Mouse (Mus musculus) liver (tissue): ENCODE data around the gene Pdzrn4.

Experiments used
- DNase-seq: peaks from one replicate; pipeline ENCODE4 v3.0.0-alpha.2; 2020; ENCODE audit warnings: mixed read lengths

Gene Pdzrn4

DNA sequence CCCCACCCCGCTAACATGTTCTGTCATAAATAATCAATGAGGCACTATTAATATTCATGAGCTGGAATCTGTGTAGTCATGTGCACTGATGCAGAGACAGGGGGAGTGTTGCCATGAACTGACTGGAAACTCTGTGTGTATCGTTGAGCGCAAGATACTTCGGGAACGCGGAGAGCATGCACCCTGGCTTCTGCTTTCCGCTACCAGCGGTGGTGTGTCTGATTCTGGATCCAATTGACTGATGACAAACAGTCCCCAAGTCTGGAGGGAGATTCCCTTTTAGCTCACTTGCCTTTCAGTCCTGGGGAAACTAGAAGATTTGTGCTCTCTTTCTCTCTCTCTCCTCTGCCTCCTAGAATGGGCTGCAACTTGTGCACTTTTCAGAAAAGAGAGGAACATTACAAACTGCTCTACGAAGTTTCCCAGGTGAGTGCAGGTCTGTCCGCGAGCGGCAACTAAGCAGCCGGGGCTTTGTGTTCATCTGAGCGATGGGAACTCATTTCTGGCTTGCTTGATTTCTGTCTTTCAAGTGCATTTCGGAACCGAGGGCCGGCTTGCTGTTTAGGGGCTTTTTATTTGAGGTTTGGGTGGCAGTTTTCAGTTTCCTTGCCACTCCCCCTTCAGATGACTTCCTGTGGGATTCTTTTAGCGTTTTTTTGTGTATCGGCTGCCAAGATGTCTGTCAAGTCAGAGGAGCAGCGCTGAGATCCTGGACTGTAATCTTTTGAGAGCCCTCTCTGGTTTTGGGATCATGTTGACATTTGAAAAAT, 200.5 kb downstream of the Pdzrn4 start:
- no peak for DNase-seq

- no peak for DNase-seq
Observed at GRCm38 (mm10) chr15:92598380-92599295, 202.0 kb downstream of the Pdzrn4 start.

GRCm38 (mm10) chr15:92599381-92599780, 202.7 kb downstream of the Pdzrn4 start:
- DNase-seq: no peak

GRCm38 (mm10) chr15:92610866-92611265, 214.2 kb downstream of the Pdzrn4 start:
- no peak for DNase-seq

DNA sequence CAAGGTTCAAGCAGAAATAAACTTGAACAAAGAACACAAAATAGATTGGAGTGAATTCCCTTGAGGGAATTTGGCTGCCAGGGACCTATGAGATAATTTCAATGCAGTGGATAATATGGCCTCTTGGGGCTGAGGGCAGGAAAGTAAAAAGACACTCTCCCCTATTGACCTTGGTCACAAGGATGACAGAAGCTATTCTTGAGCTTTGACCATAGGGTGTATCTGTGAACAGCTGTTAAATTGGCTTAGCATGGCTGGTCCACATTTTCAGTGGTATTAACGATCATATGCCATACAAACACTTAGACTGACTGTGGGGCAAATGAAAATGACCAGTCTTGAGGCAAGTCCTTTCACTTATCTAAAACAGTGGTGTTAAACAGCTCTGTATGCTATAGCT, 215.7 kb downstream of the Pdzrn4 start:
- no peak for DNase-seq

GRCm38 (mm10) chr15:92613228-92613627, 216.5 kb downstream of the Pdzrn4 start:
- DNase-seq: no peak

DNA sequence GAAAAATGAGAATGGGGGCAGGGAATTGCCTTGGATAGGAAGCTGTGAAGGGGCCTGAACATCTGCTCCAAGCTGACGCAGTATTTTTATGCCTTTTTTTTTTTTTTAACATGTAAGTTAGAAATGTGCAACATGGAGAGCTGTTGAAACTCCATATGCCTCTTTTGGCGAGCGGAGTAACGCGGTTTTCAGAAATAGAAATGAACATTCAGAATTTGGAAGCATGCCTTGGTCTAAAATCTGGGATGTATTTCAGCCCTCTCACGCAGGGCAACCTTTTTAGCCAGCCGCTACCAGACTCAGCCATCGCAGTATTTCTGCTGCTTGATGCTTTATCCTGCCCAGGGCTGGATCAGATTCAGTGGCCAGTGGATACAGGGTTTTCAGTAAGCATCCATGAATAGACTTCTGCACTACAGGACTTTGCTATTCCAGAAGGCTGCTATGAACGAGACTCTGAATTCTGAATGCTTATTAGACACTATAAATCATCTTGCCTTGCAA, 225.1 kb downstream of the Pdzrn4 start:
- no peak for DNase-seq

GRCm38 (mm10) chr15:92622323-92622722, 225.6 kb downstream of the Pdzrn4 start:
- DNase-seq: no peak

DNA sequence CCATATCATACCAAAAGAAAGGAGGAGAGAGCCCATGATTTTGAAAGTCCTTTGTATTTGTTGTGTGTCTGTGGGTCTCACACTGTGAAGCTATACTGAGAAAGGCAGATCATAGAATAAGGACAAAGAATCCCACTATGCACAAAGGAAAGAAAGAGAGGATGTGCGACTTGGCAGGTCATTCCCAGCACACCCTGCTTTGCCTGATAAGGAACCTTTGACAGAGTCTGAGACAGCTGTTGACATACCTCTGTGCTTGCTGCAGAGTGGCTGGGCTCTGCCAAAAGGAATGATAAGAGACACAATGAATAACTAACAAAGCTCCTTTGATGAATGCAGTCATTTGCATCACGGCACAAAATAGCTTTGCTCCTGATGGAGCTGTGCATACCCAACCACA, 232.5 kb downstream of the Pdzrn4 start:
- no peak for DNase-seq

DNA sequence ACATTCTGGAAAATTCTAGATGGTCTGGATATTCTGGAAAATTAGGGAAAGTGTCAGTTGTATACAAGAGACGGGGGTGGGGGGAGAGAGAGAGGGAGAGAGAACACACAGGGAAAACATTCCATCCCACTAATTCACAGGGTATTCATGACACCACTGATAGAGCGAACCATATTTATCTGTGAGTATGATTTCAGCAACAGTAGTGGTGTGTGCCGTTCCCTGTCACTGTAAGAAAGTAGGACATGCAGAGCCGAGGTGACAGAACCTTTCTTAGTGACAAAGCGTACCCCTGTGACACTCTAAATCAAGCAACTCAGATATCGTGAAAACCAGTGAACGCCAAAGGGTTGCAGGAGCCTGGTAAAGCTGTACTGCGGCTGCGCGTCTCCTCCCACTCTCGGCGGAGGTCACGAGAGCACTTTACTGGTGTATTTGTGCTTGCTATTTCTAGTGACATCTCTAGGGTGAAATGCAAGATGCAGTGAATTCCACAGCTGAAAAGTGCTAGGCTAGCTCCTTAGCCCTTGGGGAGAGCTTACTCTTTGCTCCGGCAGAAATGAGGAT, 237.4 kb downstream of the Pdzrn4 start:
- DNase-seq: no peak

DNA sequence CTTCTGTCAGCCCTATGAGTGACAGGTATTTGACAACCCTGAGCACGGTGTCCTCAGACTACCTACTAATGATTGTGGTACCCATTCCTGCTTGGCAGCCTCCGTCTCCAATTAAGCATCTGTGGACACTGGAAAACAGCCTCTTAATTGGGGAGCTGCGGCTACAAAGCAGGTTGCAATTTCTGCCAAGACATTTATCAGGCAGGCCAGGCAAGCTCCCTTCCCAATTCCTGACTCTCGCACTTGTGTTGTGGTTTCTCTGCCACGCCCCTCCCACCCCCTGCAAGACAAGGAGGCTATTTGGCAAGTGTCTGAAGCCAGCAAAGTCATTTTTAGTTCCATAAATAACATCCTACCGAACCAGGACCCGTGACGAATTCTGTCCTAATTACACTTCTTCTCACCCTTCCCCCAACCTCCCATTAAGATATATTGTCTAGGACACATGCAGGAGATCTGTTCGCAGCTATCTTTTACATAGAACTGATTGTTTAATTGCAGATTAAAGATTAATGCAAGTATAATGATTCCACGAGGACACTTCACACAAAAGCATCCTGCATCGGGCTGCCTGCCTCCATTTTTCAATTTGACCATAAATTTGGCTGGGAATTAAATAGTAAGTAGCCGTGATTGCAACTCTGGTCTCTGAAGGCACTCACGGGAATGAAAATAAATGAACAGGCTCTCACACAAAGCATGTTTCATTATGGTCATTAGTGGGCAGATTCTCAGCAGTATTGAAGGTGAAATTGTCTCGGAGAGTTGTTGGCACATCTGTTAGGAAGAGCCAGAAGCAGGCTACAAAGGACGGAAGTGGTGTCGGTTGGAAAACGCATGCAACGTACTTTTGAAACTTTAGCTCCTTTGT, 243.8 kb downstream of the Pdzrn4 start:
- DNase-seq: no peak

GRCm38 (mm10) chr15:92671279-92672051, 274.8 kb downstream of the Pdzrn4 start:
- no peak for DNase-seq

- DNase-seq: no peak
Observed at GRCm38 (mm10) chr15:92676096-92676495, 279.4 kb downstream of the Pdzrn4 start.

DNA sequence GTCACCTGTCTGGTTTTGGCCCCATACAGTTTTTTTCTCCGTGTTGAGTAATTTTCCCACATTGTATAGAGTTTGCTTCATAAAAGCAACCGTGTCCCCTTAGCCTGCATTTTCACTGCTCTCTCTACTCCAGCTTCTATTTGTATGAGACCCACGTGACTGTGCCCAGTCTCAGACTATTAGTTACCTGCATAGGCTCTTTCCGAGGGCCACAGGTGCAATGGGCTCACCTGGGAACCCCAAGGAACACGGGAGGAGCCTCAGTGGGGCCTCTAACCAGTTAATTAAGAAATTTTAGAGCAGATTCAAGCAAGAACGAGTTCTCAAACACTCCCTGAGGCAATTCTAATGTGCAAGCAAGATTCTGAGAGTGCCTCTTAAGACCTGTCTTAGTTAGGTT, 281.7 kb downstream of the Pdzrn4 start:
- DNase-seq: no peak

DNA sequence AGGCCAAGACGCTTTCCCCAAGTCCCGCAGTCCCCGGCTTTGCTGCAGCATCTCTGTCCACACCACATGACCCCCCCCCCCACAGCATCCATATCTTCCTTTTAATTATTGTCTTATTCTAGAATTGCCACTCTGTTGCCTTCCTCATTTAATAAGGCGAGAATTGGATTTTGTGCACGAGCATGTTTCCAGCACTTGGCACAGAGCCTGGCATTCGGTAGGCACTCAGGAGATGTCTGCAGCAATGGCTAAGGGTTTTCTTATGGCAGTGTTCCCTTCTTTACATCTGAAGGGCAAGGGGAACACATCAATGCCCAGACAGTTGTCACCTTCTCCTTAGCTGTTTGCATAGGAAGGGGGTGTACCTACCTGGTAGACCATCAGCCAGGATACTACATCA, 282.9 kb downstream of the Pdzrn4 start:
- DNase-seq: no peak

DNA sequence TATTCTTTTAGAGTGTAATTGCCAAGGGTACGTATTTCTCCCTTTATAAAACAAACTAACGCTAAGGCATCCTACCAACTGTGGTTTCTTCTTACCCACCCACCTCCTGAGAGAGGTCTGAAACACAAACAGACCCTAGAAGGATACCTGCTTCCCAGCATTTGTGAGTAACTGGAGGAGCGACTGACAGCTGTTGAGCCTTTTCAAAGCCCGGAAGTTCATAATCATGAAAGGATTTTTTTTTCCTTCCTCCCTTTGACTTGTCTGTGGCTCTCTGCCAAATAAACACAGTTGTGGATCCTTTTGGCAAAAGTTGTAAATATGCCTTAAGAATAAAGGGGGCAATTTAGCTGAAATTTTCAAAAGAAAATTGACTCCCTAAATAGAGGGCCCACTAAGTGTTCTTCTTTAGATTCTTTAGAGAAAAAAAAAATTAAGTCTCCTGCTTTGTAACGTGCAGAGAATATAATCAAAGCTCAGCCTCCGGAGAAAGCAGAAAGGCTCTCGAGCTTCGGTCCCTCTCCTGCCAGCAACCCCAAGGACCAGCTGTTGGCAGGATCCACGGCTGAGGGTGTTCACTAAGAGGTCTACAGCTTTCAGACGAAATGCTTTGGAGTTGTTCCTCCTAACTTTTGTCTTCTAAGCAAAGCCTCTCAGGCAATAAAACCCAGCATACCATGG, 299.7 kb downstream of the Pdzrn4 start:
- DNase-seq: no peak

DNA sequence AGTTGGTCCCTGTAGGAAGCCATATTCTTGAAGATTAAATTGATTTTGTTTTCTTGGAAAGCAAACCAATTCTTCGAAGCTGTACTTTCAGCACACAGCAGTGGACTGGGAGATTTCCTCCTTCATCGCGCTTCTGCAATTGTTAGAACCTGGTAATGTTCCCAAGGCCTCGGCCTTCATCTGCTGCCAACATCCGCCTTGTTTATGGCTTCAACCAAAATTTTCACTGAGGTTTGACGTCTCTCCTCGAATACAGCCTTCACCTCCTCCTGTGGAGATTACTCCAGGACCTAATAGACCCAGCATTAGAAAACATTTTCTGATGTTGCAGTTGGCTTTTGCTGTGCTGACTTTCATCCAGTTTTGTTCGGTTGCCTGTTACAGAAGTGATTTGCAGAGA, 307.5 kb downstream of the Pdzrn4 start:
- no peak for DNase-seq

DNA sequence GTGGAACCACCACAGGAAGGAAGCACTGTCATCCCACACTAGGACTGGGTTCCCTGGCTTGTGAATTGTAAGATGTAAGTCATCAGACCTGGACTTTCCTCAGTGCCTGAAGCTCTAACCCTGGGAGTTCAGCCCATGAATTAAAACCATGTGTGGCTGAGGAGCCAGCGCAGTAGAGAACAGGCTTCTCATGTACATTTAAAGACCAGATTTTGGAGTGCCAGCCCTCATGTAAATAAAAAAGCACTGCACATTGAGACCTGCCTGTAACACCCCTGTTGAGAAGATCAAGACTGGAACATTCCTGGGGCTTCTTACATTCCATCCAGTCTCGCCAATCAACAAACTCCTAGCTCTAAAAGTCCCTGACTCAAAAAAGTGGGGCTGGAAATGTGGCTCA, 342.0 kb downstream of the Pdzrn4 start:
- DNase-seq: no peak

- DNase-seq: no peak
Observed at GRCm38 (mm10) chr15:92739887-92740286, 343.2 kb downstream of the Pdzrn4 start.

DNA sequence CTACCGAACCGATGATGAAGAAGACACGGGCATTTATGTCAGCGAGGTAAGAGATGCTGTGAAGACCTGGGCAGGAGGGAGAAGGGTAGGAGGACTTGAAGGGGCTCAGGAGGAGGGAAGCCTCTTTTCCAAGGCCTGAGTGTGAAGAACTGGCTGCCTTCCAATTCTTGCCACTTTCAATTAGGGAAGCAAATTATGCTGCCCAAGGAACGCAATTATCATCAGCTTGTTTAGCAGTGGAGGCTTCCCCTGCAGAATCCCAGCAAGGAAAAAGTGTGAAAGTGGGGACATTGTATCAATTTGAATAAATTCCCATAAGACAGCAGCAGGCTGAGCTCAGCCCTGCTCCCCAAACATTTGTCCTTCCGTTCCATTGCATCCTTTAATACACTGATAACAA, 346.9 kb downstream of the Pdzrn4 start:
- DNase-seq: no peak

GRCm38 (mm10) chr15:92746081-92746480, 349.4 kb downstream of the Pdzrn4 start:
- DNase-seq: no peak
